Mouse (Mus musculus): Measurements from ENCODE around the gene Pafah1b3.
"Not testable (repeated sequence)": the region's sequence is repeated elsewhere in the genome, so short reads cannot be mapped to it uniquely, and the experiment has no call there.

The Pafah1b3 gene

GRCm38 (mm10) chr7:25269029-25269428, 28.8 kb downstream of the Pafah1b3 start:
- DNase-seq (ENCODE audit: low read depth, low spot score), result peak; percentile 50

DNA sequence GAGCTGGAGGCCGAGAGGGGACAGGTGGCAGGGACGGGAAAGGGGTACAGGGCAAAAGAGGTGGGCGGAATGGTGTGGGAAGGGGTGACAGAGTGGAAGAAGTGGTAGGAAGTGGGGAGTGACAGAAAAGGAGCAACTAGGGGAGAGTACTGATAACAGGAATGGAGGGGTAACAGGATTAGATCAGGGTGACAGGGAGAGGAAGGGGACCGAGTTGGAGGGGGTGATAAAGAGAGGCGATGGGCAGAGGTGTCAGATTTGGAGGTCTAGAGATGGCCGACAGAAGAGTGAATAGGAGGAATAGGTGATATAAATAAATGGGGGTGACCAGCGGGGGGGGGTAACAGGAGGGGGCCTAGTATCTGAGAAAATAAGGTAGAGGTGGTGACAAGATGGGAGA, 29.2 kb downstream of the Pafah1b3 start:
- no peak for DNase-seq (ENCODE audit: low read depth, low spot score)

GRCm38 (mm10) chr7:25267751-25268463, 29.9 kb downstream of the Pafah1b3 start:
- peak; percentile 99 for DNase-seq (ENCODE audit: low read depth, low spot score)

- peak; percentile 99 for DNase-seq (ENCODE audit: low read depth, low spot score)
Measured at GRCm38 (mm10) chr7:25267301-25267750, 30.5 kb downstream of the Pafah1b3 start, which contains the start of gene Cic. Gene Cic (plus strand): TSS chr7:25267704.

DNA sequence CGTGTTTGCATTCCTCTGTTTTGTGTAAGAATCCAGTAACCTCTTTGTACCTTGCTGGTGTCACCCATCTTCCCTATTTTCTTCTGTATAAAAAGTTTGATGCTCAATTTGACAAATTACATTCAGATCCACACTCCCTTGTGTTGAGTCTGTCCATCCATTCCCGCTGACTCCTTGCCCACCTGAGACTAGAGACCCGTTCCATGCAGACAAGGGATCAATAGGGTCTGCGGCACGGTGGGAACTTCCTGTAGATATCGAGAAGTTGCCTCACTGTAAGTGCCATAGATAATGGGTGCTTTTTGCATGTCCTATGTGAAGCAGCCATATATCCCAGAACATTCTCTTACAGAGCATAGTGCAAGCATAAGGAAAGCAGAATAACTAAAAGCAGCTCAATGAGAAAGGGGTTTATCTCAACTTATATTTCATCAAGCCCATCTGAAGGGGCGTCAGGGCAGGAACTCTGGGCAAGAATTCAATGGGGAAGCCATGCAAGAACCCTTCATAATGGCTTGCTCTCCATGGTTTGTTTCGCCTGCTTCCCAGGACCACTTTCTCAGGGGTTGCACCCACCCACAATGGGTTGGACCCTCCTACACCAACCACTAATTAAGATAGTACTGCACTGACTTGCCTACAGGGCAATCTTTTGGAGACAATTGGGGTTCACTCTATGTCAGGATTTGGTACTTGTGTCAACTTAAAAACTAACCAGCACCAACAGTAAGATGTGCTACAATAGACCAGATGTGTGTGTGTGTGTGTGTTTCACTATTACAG, 31.4 kb downstream of the Pafah1b3 start:
- DNase-seq (ENCODE audit: low read depth, low spot score), result no peak

GRCm38 (mm10) chr7:25265743-25266142, 32.0 kb downstream of the Pafah1b3 start:
- DNase-seq (ENCODE audit: low read depth, low spot score), result not testable (repeated sequence)

DNA sequence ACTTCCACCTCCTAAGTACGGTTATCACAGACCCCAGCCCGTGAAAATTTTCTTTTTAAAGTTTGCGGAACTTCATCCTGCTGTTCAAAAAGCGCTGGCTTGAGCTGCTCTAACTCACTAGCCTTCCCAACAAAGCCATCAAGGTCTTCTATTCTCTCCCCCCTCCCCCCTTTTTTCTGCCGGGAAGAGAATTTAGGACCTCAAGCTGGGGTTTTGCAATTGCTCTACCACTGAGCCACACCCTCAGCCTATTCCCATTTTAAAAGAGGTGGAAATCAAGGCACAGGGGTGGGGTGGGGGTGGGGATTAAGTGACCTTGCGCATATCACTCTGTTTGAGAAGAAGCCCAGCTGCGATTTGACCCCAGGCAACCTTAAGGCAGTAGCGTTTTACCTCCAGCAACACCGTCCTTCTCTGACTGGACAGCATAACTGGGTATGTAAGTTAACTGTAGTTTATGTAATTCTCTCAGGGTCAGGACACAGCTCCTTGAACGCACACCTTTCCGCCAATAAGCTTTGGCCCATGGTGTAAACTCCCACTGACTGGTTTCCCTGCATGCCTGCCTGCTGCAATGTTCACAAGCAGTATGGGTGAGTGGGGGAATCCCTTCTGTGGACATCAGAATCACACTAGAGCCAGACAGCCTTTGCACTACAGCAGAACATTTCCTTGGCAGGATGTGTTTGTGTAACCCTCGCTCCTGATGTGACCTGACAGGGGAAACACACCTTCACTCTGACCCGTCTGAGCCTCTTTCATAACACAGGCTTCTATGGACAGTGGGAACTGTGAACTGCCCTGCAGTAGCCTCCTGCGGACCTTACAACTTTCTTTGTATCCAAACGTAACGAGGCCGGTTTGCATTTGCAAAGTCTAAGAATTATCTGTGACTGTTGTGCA, 33.6 kb downstream of the Pafah1b3 start:
- DNase-seq (ENCODE audit: low read depth, low spot score), result no peak

DNA sequence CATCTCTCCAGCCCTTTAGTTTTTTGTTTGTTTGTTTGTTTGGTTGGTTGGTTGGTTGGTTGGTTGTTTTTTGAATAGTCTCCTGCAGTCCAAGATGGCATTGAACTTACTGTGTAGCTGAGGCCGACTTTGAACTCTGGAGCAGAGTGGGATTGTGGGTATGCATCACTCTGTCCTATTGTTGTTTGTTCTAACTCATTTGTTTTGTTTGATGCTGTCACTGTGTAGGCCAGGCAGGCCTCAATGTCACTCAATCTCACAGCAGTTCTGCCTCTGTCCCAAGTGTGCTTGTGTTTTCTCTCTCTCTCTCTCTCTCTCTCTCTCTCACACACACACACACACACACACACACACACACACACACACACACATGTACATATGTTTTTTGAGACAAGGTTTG, 35.9 kb downstream of the Pafah1b3 start:
- no peak for DNase-seq (ENCODE audit: low read depth, low spot score)

DNA sequence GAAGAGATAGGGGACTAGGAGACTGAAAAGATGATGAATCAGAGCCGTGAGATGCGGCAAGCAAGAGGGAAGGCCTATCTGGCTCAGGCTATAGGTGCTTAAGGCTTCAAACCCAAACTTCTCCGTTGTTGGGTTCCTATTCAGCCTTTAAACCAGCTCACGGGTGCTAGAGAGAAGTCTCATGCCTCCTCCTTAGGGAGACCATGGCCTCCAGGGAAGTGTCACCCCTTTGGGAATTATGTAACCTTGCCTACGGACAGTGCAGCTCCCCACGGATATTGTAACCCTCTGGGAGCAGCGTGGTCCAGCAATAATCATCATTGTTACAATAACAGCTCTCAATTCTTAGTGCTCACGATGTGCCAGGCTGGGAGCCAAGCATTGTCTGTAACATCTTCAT, 46.0 kb downstream of the Pafah1b3 start:
- no peak for DNase-seq (ENCODE audit: low read depth, low spot score)

DNA sequence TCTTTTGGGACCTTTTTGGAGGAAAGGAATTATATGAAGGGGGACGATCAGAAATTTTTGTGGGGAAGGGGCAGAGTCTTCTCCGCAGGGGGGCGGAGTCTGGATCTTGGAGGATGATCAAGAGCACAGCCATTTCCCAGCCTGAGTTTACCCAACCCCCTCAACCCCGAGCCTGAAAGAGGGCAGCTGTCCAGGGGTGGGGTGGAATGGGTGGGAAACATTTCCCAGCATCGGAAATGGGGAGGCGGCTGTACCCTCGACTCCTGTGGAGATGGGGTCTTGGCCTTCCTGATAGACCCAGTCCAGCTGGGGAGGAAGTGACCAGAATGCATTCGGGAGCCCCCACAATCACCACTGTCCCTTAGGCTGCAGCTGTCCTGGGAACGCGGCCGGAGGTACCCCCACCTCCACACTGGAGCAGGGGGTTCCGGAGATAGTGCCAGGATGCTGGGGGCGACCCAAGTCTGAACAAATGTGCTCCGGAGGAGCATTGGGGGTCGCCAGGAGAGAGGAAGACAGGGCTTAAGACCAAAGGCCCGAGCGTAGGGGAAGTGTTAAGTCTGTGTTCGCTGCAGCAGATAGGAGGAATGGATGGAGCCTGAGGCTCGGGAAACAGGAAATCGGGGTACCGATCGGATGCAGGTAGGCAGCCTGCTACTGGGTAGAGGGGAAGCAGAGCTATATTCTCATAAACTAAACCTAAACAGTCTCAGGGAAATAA, 46.6 kb downstream of the Pafah1b3 start:
- DNase-seq (ENCODE audit: low read depth, low spot score), result peak; percentile 47

GRCm38 (mm10) chr7:25250141-25250972, 47.4 kb downstream of the Pafah1b3 start, which contains the start of gene Erf:
Gene Erf (minus strand): TSS chr7:25250761.
- peak; percentile 98 for DNase-seq (ENCODE audit: low read depth, low spot score)

DNA sequence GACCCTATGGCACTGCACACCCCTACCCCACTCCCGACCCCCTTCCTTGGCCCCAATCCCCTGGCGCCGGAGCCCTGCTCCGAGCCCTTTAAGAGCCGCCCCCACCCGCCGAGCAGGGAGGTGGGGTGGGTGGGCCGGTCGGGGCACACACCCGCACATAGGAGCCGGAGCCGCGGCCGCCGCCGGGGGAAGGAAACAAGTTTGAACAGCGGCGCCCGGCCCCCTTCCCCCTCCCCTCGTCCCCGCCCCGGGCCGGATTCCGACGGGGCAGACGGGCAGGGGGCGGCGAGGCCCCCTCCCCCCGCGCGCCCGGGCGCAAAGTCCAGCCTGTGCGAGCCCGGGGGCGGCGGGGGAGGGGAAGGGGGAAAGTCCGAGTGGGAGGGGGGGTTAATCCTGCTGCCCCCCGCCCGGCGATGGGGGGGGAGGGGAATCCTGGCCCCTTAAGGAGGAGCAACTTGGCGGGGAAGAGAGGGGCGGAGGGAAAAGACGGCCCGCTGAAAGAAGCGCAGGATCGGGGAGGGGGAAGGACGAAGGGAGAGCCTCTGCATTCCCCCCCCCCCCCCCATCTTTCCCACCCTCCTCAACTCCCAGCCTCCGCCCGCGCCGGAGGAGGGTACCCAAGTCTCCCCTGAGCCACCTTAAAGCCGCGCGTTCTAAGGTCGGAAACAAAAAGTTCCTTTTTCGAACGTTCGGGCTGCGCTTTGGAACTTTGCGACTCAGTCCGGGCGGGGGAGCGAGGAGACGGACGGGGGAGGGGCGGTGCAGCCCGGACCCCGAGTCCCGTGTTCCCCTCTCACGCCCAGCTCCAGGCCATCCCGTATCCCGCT, 48.3 kb downstream of the Pafah1b3 start:
- peak; percentile 84 for DNase-seq (ENCODE audit: low read depth, low spot score)

- no peak for DNase-seq (ENCODE audit: low read depth, low spot score)
Measured at GRCm38 (mm10) chr7:25248846-25249313, 48.9 kb downstream of the Pafah1b3 start.

DNA sequence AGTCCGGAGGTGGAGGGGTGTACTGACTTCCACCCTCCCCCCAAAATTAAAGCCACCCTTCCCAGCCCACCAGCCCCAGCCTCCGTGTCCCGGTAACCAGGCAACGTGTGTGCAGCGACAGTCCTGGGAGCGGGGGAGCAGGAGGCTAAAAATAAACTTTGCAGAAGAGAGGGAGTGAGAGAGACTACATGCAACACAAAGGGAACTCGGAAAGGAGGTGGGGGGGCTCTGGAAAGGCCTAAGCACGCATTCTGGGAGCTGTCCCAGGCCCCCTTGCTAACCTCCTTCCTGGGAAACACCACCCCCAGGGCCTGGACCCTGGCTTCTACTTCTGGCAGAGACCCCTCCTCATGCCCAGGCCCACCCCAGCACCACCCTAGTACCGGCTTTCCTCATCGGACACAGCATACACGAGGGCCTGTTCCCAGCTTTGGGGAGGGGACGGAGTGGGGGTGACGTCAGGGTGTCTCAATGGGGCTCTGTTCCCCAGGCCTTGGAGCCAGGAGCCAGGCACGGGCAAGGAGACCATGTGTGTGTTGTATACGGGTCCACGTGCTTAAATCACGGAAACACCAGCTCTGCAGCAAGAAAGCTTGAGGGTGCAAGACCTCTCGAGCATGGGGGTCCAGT, 49.7 kb downstream of the Pafah1b3 start:
- peak; percentile 35 for DNase-seq (ENCODE audit: low read depth, low spot score)

- DNase-seq (ENCODE audit: low read depth, low spot score), result no peak
Measured at GRCm38 (mm10) chr7:25247498-25247897, 50.3 kb downstream of the Pafah1b3 start.

- no peak for DNase-seq (ENCODE audit: low read depth, low spot score)
Measured at GRCm38 (mm10) chr7:25246759-25247137, 51.0 kb downstream of the Pafah1b3 start.

DNA sequence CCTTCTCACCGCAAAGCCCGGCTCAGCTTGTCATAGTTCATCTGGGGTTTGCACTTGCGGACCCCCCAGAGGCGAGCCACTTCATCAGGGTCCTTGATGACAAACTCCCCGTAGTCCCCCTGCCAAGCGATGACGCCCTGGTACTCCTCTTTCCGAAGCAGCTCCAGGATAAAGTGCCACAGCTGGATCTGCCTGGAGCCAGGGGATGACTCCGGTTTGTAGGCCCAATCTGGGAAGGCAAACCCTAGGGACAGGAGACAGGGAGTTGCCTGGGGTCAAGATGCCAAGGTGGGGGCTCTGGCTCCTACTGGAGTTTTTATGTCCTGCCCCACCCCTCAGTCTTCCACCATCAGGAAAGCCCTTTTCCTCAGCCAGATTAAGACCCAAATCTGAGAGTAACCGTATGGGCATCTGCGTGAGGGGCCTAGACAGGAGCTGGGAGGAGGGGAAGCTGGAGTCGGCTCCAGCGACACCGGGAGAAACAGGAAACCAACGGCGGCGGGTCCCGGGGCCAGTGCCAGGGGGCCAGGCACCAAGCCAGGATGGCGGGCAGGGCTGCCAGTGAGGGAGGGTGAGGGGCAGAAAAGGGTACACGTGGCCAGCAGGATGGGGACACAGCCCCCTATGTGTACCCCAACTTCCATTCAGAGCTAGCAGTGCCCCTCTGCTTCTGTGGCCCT, 51.6 kb downstream of the Pafah1b3 start:
- DNase-seq (ENCODE audit: low read depth, low spot score), result no peak

Data from CD4-positive, CD25-positive, alpha-beta regulatory T cell, adult 2 months (primary cell).